Mouse (Mus musculus): Measurements from ENCODE around the gene Tcp10b. TPM values are rescaled to one million over a fixed set of nuclear protein-coding genes. Genes with fewer than 3 reads are reported as not detected.
"Not testable (repeated sequence)": the region's sequence is repeated elsewhere in the genome, so short reads cannot be mapped to it uniquely, and the experiment has no call there.

Gene Tcp10b
- polyA plus RNA-seq, 1 experiment from 2014 or later, result 0.16 TPM

- not testable (repeated sequence) for DNase-seq (ENCODE audit: low spot score); H3K36me3 ChIP-seq; H3K27ac ChIP-seq (replicated peaks); H3K4me3 ChIP-seq; H3K9me3 ChIP-seq (replicated peaks); H3K27me3 ChIP-seq (ENCODE audit: low read depth, poor library complexity, severe bottlenecking); H3K4me1 ChIP-seq
- WGBS, result 72% methylated on average over 3 of the region's 9 CpGs
Observed at GRCm38 (mm10) chr17:13112504-13113291, 51.8 kb downstream of the Tcp10b start.

DNA sequence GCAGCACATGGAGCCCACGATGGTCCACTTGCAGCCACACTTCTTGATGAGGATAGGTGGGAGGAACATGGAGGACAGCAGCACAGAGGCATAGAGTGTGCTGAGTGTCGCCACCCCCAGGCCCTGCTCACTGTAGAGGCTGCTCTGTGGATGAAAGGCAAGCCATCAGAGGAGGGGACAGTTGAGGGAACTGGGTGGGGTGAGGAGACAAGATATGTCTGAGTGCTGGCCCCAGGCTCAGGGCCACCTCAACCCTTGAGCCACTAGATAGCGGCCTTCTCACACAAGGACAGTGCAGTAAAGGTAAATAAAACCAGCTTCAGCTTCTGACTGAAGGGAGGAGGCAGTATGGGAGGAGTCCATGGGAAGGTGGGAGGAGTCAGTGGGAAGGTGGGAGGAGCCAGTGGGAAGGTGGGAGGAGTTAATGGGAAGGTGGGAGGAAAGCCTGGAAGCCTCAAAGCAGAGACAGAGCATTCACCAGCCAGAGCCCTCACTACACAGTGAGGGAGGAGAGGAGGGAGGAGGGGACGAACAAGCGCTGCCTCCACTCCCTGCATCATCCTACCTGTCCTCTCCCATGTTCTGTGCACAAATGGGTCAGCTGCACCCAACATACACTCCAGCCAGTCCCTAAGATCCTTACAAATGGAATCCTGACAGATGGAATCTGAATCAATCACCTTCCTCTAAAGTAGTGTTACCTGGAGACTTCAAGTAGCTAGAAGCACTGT is 62.6 kb downstream of the Tcp10b start:
- WGBS, result 67% methylated on average over 2 of the region's 5 CpGs
- not testable (repeated sequence) for H3K4me3 ChIP-seq; H3K9me3 ChIP-seq (replicated peaks); H3K36me3 ChIP-seq; H3K4me1 ChIP-seq; H3K27me3 ChIP-seq (ENCODE audit: low read depth, poor library complexity, severe bottlenecking); H3K27ac ChIP-seq (replicated peaks); DNase-seq (ENCODE audit: low spot score)

DNA sequence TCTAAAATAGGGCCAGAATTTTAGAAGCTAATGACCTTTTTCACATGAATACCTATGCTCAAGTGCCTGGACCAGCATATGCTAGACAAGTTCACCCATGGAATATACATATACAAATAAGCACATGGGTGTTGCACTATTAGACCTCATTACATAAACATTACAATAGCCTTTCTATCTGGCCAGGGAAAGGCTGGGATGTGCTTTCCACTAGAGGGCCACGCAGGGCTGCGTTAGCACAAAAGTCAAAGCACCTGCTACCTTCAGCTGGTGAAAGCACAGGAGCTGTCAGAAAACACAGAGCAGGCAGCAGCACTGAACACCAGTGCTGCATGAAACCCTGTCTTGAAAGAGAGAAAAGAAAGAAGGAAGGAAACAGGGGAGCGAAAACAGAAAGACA is 63.3 kb downstream of the Tcp10b start:
- WGBS, result 34% methylated on average over 2 of the region's 3 CpGs
- H3K9me3 ChIP-seq (replicated peaks), result not testable (repeated sequence)

DNA sequence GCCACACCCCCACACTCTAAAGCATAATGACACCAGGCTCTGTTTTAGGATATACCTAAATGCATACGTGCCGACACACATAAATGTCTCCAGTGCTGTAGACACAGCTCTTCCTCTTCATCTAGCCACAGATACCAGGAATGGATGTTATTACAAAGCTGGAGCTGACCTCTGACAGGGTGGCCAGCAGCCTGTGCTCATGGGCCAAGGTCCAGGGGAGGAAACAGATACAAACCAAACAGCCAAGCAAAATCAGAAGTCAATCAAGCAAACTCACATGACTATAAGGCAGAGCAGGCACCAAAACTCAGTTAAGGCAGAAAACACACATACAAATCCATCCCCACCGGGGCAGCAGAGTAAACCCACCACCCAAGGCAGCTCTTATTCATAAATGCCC is 68.4 kb downstream of the Tcp10b start:
- no CpG with 5 or more reads among the region's 3 CpGs for WGBS
- DNase-seq (ENCODE audit: low spot score); H3K27ac ChIP-seq (replicated peaks); H3K27me3 ChIP-seq (ENCODE audit: low read depth, poor library complexity, severe bottlenecking); H3K4me3 ChIP-seq; H3K36me3 ChIP-seq; H3K9me3 ChIP-seq (replicated peaks); H3K4me1 ChIP-seq: not testable (repeated sequence)

More for the DNA sequence above, 63.3 kb downstream of the Tcp10b start:
- H3K27ac ChIP-seq (replicated peaks); DNase-seq (ENCODE audit: low spot score); H3K4me3 ChIP-seq; H3K27me3 ChIP-seq (ENCODE audit: low read depth, poor library complexity, severe bottlenecking); H3K36me3 ChIP-seq; H3K4me1 ChIP-seq: not testable (repeated sequence)

GRCm38 (mm10) chr17:13129737-13130465 is 69.0 kb downstream of the Tcp10b start:
- not testable (repeated sequence) for H3K4me3 ChIP-seq; H3K27me3 ChIP-seq (ENCODE audit: low read depth, poor library complexity, severe bottlenecking); DNase-seq (ENCODE audit: low spot score); H3K9me3 ChIP-seq (replicated peaks); H3K27ac ChIP-seq (replicated peaks); H3K36me3 ChIP-seq; H3K4me1 ChIP-seq
- WGBS, result 89% methylated on average over 9 of the region's 11 CpGs

DNA sequence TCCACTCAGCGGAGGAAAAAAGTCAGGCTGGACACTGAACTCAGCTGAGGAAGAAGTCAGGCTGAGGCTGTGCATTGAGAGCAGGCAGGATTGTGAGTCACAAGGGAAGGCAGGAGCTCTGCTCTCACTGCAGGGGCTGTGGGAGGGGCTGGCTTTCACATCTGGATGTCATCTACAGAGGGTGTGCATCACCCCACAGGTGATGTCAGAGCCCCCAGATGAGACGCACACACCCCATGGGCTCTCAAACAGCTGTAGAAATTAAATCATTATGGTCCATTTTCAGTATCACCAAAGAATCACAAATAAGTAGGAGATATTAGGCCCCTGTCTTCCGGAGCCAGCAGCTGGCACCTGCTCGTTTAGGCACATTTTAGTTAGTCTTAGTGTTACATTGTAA is 70.8 kb downstream of the Tcp10b start, which contains the start of gene Unc93a:
Gene Unc93a (minus strand): TSS at position 101 of the 400 bp plus-strand sequence.
- not testable (repeated sequence) for H3K27ac ChIP-seq (replicated peaks); H3K27me3 ChIP-seq (ENCODE audit: low read depth, poor library complexity, severe bottlenecking); H3K36me3 ChIP-seq; DNase-seq (ENCODE audit: low spot score); H3K4me3 ChIP-seq; H3K9me3 ChIP-seq (replicated peaks); H3K4me1 ChIP-seq
- 85% methylated on average over 3 of the region's 4 CpGs for WGBS

Other genes with a start within 250 kb of the Tcp10b start
- 0.24 and 0.27 TPM in 2 replicates for gene Mas1, start 193.0 kb upstream of the Tcp10b start, polyA plus RNA-seq (2016; fragmentation: Nextera tagmentation; extraction: Ambion mirVana)
- not detected in 2 replicates for gene Mrgprh, start 185.1 kb upstream of the Tcp10b start, polyA plus RNA-seq (2016; fragmentation: Nextera tagmentation; extraction: Ambion mirVana)
- gene Pnldc1, start 150.9 kb upstream of the Tcp10b start, polyA plus RNA-seq (2016; fragmentation: Nextera tagmentation; extraction: Ambion mirVana), result 1.0 and 2.0 TPM in 2 replicates
- 468 and 517 TPM in 2 replicates for gene Tcp1, start 145.4 kb upstream of the Tcp10b start, polyA plus RNA-seq (2016; fragmentation: Nextera tagmentation; extraction: Ambion mirVana)
- gene Mrpl18, start 144.8 kb upstream of the Tcp10b start, polyA plus RNA-seq (2016; fragmentation: Nextera tagmentation; extraction: Ambion mirVana), result 185 and 193 TPM in 2 replicates
- 1.5 and 1.6 TPM in 2 replicates for gene Acat3, start 120.5 kb upstream of the Tcp10b start, polyA plus RNA-seq (2016; fragmentation: Nextera tagmentation; extraction: Ambion mirVana)
- 410 and 455 TPM in 2 replicates for gene Acat2, start 100.4 kb upstream of the Tcp10b start, polyA plus RNA-seq (2016; fragmentation: Nextera tagmentation; extraction: Ambion mirVana)
- 132 and 138 TPM in 2 replicates for gene Wtap, start 66.9 kb upstream of the Tcp10b start, polyA plus RNA-seq (2016; fragmentation: Nextera tagmentation; extraction: Ambion mirVana)
- 107 and 110 TPM in 2 replicates for gene Sod2, start 54.3 kb upstream of the Tcp10b start, polyA plus RNA-seq (2016; fragmentation: Nextera tagmentation; extraction: Ambion mirVana)
- not detected in 2 replicates for gene Gpr31b, start 8.8 kb upstream of the Tcp10b start, polyA plus RNA-seq (2016; fragmentation: Nextera tagmentation; extraction: Ambion mirVana)
- gene Unc93a, start 70.7 kb downstream of the Tcp10b start, polyA plus RNA-seq (2016; fragmentation: Nextera tagmentation; extraction: Ambion mirVana), result not detected in 2 replicates
- not detected in 2 replicates for gene Smok2a, start 160.1 kb downstream of the Tcp10b start, polyA plus RNA-seq (2016; fragmentation: Nextera tagmentation; extraction: Ambion mirVana)
- gene Smok2b, start 169.2 kb downstream of the Tcp10b start, polyA plus RNA-seq (2016; fragmentation: Nextera tagmentation; extraction: Ambion mirVana), result not detected in 2 replicates